Mouse (Mus musculus) hindbrain, postnatal 0 days (tissue): ENCODE measurements around the gene Ripor2. TPM values are rescaled to one million over a fixed set of nuclear protein-coding genes. Genes with fewer than 3 reads are reported as not detected.

Experiments
- ATAC-seq: fragments of 200-750 bp; cut with Nextera tagmentation; 2 replicates; pipeline ENCODE4 v1.8.0; 2017; ENCODE audit warnings: mild to moderate bottlenecking, moderate TSS enrichment, moderate library complexity
- DNase-seq: peaks from one replicate; pipeline ENCODE4 v3.0.0-alpha.2; 2015; ENCODE audit warnings: low spot score
- H3K27ac ChIP-seq: fragments of 300-500 bp; sonication (generic); 2 replicates; pipeline ENCODE4 v1.5.1; 2014; ENCODE audit warnings: mild to moderate bottlenecking
- H3K27me3 ChIP-seq: fragments of 300-500 bp; sonication (generic); 2 replicates; pipeline ENCODE4 v1.6.1; 2014; ENCODE audit warnings: low read length, mixed read lengths; ENCODE audit not compliant: insufficient read depth
- H3K36me3 ChIP-seq: fragments of 300-500 bp; sonication (generic); 2 replicates; pipeline ENCODE4 v1.6.1; 2014; ENCODE audit warnings: low read length, mixed read lengths; ENCODE audit not compliant: insufficient read depth
- H3K4me1 ChIP-seq: fragments of 300-500 bp; sonication (generic); 2 replicates; pipeline ENCODE4 v1.6.1; 2014; ENCODE audit warnings: antibody characterized with exemption, low read length, mixed read lengths; ENCODE audit not compliant: insufficient read depth
- H3K4me2 ChIP-seq: fragments of 300-500 bp; sonication (generic); 2 replicates; pipeline ENCODE4 v1.6.1; 2014; ENCODE audit warnings: low read depth, mild to moderate bottlenecking, low read length, moderate library complexity, mixed read lengths
- H3K4me3 ChIP-seq: fragments of 300-500 bp; sonication (generic); 2 replicates; pipeline ENCODE4 v1.5.1; 2014; ENCODE audit warnings: low read length
- H3K9ac ChIP-seq: fragments of 300-500 bp; sonication (generic); replicated peaks from 2 replicates; pipeline ENCODE4 v1.6.1; 2014; ENCODE audit warnings: mild to moderate bottlenecking, low read length, moderate library complexity, mixed read lengths
- H3K9me3 ChIP-seq: fragments of 300-500 bp; sonication (generic); 2 replicates; pipeline ENCODE4 v1.6.1; 2016; ENCODE audit warnings: low read length, mixed read lengths
- CTCF ChIP-seq: IDR thresholded peaks from 2 replicates; pipeline ENCODE4 v1.5.1; 2016; ENCODE audit warnings: antibody characterized with exemption, control low read depth, low read depth
- whole genome bisulfite sequencing: fragments of 180-500 bp; shearing (Covaris S2); extraction: QIAGEN DNeasy Blood & Tissue Kit; methylation state at CpG from one replicate; pipeline ENCODE4 v1.1.7; 2014; 5-methylcytosine and 5-hydroxymethylcytosine counted together
- polyA plus RNA-seq: library from polyadenylated mRNA; unstranded; fragments of >200 nt; fragmentation: Nextera tagmentation; extraction: Ambion mirVana; gene quantifications from 2 replicates; pipeline ENCODE4 v1.2.1, GENCODE M21; 2015
- total RNA-seq: library from RNA; depleted of rRNA; stranded (reverse); fragments of >200 nt; gene quantifications from 2 replicates; pipeline ENCODE4 v1.2.3, GENCODE M21; 2014

Ripor2 gene
- total and polyA plus RNA-seq, 2 experiments from 2014 or later, result 12.5 to 32.9 TPM

- no peak overlapping the region for H3K4me3 ChIP-seq
- no peaks in the 10 kb centered on the region for H3K27me3 ChIP-seq
- H3K36me3 ChIP-seq, result no peaks in the 10 kb centered on the region
- 84% methylated on average over 5 of the region's 5 CpGs for WGBS
- ATAC-seq (peak; percentile 29; the same call in 1 of the 2 replicates), DNase-seq (no peak)
- no peak overlapping the region for H3K4me2 ChIP-seq
- no peak overlapping the region for H3K9ac ChIP-seq
- no peaks in the 10 kb centered on the region for H3K9me3 ChIP-seq
- no peak overlapping the region for H3K27ac ChIP-seq
- H3K4me1 ChIP-seq, result no peaks in the 10 kb centered on the region
- no peak for TF ChIP-seq CTCF
These were observed 152.5 kb downstream of the Ripor2 start for GRCm38 (mm10) chr13:24734502-24734901.

GRCm38 (mm10) chr13:24735608-24736131 is 153.7 kb downstream of the Ripor2 start:
- 81% methylated on average over 6 of the region's 6 CpGs for WGBS
- Histone ChIP-seq H3K27ac (no peak overlapping the region), H3K9me3 (no peaks in the 10 kb centered on the region), H3K36me3 (no peaks in the 10 kb centered on the region), H3K27me3 (no peaks in the 10 kb centered on the region), H3K4me3 (no peak overlapping the region), H3K4me1 (no peaks in the 10 kb centered on the region), H3K9ac (no peak overlapping the region), H3K4me2 (no peak overlapping the region)
- no peak for DNase-seq
- ATAC-seq, result no peak
- no peak for TF ChIP-seq CTCF

- DNase-seq (no peak), ATAC-seq (no peak)
- no peak within 1 kb of the TSS for H3K4me2 ChIP-seq
- no peaks in the 10 kb centered on the region for H3K36me3 ChIP-seq
- no peak within 1 kb of the TSS for H3K27ac ChIP-seq
- H3K4me3 ChIP-seq, result no peak within 1 kb of the TSS
- no peaks in the 10 kb centered on the region for H3K4me1 ChIP-seq
- H3K27me3 ChIP-seq, result no peaks in the 10 kb centered on the region
- WGBS, result 87% methylated on average over 10 of the region's 10 CpGs
- no peak within 1 kb of the TSS for H3K9ac ChIP-seq
- TF ChIP-seq CTCF, result no peak
- H3K9me3 ChIP-seq, result no peaks in the 10 kb centered on the region
These were observed 159.0 kb downstream of the Ripor2 start, which contains the start of gene Armh2 for GRCm38 (mm10) chr13:24741028-24741427. TSS of gene Armh2 (plus strand) at chr13:24741232.

- Histone ChIP-seq H3K4me1 (no peaks in the 10 kb centered on the region), H3K9me3 (no peaks in the 10 kb centered on the region), H3K9ac (no peak overlapping the region), H3K27ac (no peak overlapping the region), H3K27me3 (no peaks in the 10 kb centered on the region), H3K4me3 (no peak overlapping the region), H3K4me2 (no peak overlapping the region), H3K36me3 (0 out of 2 replicates have a peak, but pooled peaks cover 4% of the 10 kb centered on the region)
- no peak for TF ChIP-seq CTCF
- ATAC-seq (no peak), DNase-seq (no peak)
- 70% methylated on average over 3 of the region's 3 CpGs for WGBS
These were observed 165.8 kb downstream of the Ripor2 start for GRCm38 (mm10) chr13:24747823-24748222.

GRCm38 (mm10) chr13:24750807-24751206 is 168.8 kb downstream of the Ripor2 start:
- H3K36me3 ChIP-seq, result 0 out of 2 replicates have a peak, but pooled peaks cover 7% of the 10 kb centered on the region
- no peak for ATAC-seq
- H3K9me3 ChIP-seq, result no peaks in the 10 kb centered on the region
- H3K4me1 ChIP-seq, result no peaks in the 10 kb centered on the region
- no peaks in the 10 kb centered on the region for H3K27me3 ChIP-seq
- H3K4me2 ChIP-seq, result no peak overlapping the region
- no peak overlapping the region for H3K27ac ChIP-seq
- no peak for DNase-seq
- no peak overlapping the region for H3K4me3 ChIP-seq
- H3K9ac ChIP-seq, result no peak overlapping the region
- 91% methylated on average over 8 of the region's 8 CpGs for WGBS
- TF ChIP-seq CTCF, result no peak

- 91% methylated on average over 8 of the region's 8 CpGs for WGBS
- no peak for DNase-seq
- Histone ChIP-seq H3K27me3 (no peaks in the 10 kb centered on the region), H3K9ac (no peak overlapping the region), H3K4me2 (no peak overlapping the region), H3K4me1 (no peaks in the 10 kb centered on the region), H3K9me3 (no peaks in the 10 kb centered on the region), H3K4me3 (no peak overlapping the region), H3K27ac (no peak overlapping the region), H3K36me3 (0 out of 2 replicates have a peak, but pooled peaks cover 7% of the 10 kb centered on the region)
- no peak for TF ChIP-seq CTCF
- ATAC-seq, result no peak
These were observed 169.4 kb downstream of the Ripor2 start for GRCm38 (mm10) chr13:24751396-24751795.

GRCm38 (mm10) chr13:24756756-24757155 is 174.8 kb downstream of the Ripor2 start:
- no peaks in the 10 kb centered on the region for H3K4me1 ChIP-seq
- DNase-seq (no peak), ATAC-seq (no peak)
- 0 out of 2 replicates have a peak, but pooled peaks cover 3% of the 10 kb centered on the region for H3K36me3 ChIP-seq
- H3K9ac ChIP-seq, result no peak overlapping the region
- H3K27me3 ChIP-seq, result no peaks in the 10 kb centered on the region
- no peak overlapping the region for H3K27ac ChIP-seq
- H3K9me3 ChIP-seq, result no peaks in the 10 kb centered on the region
- no peak overlapping the region for H3K4me2 ChIP-seq
- H3K4me3 ChIP-seq, result no peak overlapping the region
- no peak for TF ChIP-seq CTCF
- WGBS, result 96% methylated on average over 3 of the region's 3 CpGs
